Mouse (Mus musculus): ENCODE results near the gene Tor2a. TPM values are rescaled to one million over a fixed set of nuclear protein-coding genes. Genes with fewer than 3 reads are reported as not detected.

The Tor2a gene
- polyA plus RNA-seq, 1 experiment from 2014 or later = 73.1 TPM

DNA sequence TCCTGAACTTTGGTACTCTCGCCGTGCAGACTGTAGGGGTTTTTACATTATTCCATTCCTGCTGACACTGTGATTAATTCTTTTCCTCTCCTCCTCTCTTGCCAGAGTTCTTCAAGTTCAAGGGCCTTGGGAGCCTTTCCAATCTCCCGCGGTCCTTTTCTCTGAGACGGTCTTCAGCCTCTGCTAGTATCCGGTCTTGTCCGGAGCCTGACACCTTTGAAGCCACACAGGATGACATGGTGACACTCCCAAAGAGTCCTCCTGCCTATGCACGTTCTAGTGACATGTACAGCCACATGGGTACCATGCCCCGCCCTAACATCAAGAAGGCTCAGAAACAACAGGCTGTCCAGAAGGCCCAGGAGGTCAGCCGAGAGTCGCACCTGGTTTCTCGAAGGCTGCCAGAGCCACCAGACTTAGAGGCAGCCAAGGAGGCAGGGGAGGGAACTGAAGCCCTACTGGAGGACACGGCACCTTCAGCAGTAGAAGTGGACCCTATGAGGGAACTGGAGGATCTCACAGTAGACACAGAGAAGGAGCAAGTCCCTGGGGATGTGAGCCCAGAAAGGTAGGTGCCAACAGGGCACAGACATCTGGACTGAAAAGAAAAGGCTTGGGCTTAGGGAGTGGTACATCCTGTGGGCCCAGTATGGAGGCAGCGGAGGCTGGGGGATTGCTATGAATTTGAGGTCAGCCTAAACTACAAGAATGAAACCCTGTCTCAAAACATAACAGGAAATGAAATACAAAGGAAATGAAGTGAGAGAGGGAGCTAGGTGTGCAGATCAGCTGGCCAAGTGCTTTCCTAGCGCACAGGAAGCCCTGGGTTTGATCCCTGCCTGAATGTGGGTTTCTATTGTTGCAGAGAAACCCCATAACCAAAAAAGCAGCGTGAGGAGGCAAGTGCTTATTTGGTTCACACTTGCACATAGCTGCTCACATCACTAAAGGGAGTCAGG is 31.9 kb upstream of the Tor2a start:
- Histone ChIP-seq H3K4me2 (ENCODE audit: low read depth, low read length) (no peak overlapping the region), H3K4me3 (ENCODE audit: low read length) (no peak overlapping the region), H3K27me3 (replicated peaks; ENCODE audit: control insufficient read depth, insufficient read depth, low read length) (no peaks in the 10 kb centered on the region), H3K9ac (ENCODE audit: low read depth, low read length) (peak overlapping the region; percentile 8; the same call in 1 of the 2 replicates), H3K36me3 (ENCODE audit: control insufficient read depth, insufficient read depth, low read length) (no peaks in the 10 kb centered on the region), H3K9me3 (ENCODE audit: control insufficient read depth, low read length) (no peaks in the 10 kb centered on the region), H3K4me1 (ENCODE audit: control insufficient read depth, insufficient read depth, low read length) (peaks cover 30% of the 10 kb centered on the region), H3K27ac (ENCODE audit: low read length) (no peak overlapping the region; the same call in 1 of the 2 replicates)
- WGBS = 69% methylated on average over 16 of the region's 16 CpGs
- ATAC-seq = no peak

DNA sequence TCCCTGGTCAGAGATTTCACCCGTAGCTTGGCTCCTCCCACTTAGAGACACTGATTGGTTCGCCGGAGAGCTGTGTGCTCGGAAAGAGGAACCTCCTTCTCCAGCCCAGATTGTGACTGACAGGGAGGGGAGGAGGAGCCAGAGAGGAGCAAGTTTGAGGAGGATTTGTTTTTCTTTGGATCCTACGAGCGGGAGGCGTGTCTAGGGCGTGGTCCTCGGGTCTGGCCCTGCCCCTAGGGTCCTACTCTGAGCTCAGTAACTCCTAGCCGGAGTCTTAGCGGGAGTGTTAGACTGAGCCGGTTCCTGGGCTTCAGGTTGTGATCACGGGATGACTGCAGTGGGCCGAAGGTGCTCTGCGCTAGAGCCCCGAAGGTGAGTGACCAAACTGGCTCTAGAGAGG is 29.6 kb upstream of the Tor2a start:
- H3K9ac ChIP-seq (ENCODE audit: low read depth, low read length) = peak overlapping the region; percentile 62
- ATAC-seq = peak; percentile 97
- H3K4me1 ChIP-seq (ENCODE audit: control insufficient read depth, insufficient read depth, low read length) = peaks cover 27% of the 10 kb centered on the region
- no peak overlapping the region; the same call in 1 of the 2 replicates for H3K27ac ChIP-seq (ENCODE audit: low read length)
- WGBS = 0% methylated on average over 16 of the region's 16 CpGs
- H3K4me3 ChIP-seq (ENCODE audit: low read length) = peak overlapping the region; percentile 44
- no peaks in the 10 kb centered on the region for H3K27me3 ChIP-seq (replicated peaks; ENCODE audit: control insufficient read depth, insufficient read depth, low read length)
- peak overlapping the region; percentile 52 for H3K4me2 ChIP-seq (ENCODE audit: low read depth, low read length)
- H3K9me3 ChIP-seq (ENCODE audit: control insufficient read depth, low read length) = no peaks in the 10 kb centered on the region
- no peaks in the 10 kb centered on the region for H3K36me3 ChIP-seq (ENCODE audit: control insufficient read depth, insufficient read depth, low read length)

- Histone ChIP-seq H3K4me2 (ENCODE audit: low read depth, low read length) (peak overlapping the region; percentile 52), H3K27ac (ENCODE audit: low read length) (peak overlapping the region; percentile 45; the same call in 1 of the 2 replicates), H3K4me3 (ENCODE audit: low read length) (peak overlapping the region; percentile 44), H3K9me3 (ENCODE audit: control insufficient read depth, low read length) (no peaks in the 10 kb centered on the region), H3K4me1 (ENCODE audit: control insufficient read depth, insufficient read depth, low read length) (peaks cover 27% of the 10 kb centered on the region), H3K36me3 (ENCODE audit: control insufficient read depth, insufficient read depth, low read length) (no peaks in the 10 kb centered on the region), H3K27me3 (replicated peaks; ENCODE audit: control insufficient read depth, insufficient read depth, low read length) (no peaks in the 10 kb centered on the region), H3K9ac (ENCODE audit: low read depth, low read length) (peak overlapping the region; percentile 62)
- 35% methylated on average over 7 of the region's 7 CpGs for WGBS
- ATAC-seq = peak; percentile 14
Measured at GRCm38 (mm10) chr2:32728463-32728862, 28.6 kb upstream of the Tor2a start.

GRCm38 (mm10) chr2:32729547-32729946 is 27.5 kb upstream of the Tor2a start:
- Histone ChIP-seq H3K27me3 (replicated peaks; ENCODE audit: control insufficient read depth, insufficient read depth, low read length) (no peaks in the 10 kb centered on the region), H3K36me3 (ENCODE audit: control insufficient read depth, insufficient read depth, low read length) (no peaks in the 10 kb centered on the region), H3K4me2 (ENCODE audit: low read depth, low read length) (peak overlapping the region; percentile 52; the same call in 1 of the 2 replicates), H3K9ac (ENCODE audit: low read depth, low read length) (0 out of 2 replicates have a peak overlapping the region, but pooled peaks have one; percentile 16), H3K4me1 (ENCODE audit: control insufficient read depth, insufficient read depth, low read length) (peaks cover 31% of the 10 kb centered on the region), H3K4me3 (ENCODE audit: low read length) (peak overlapping the region; percentile 6), H3K27ac (ENCODE audit: low read length) (peak overlapping the region; percentile 76), H3K9me3 (ENCODE audit: control insufficient read depth, low read length) (no peaks in the 10 kb centered on the region)
- no peak for ATAC-seq
- 66% methylated on average over 4 of the region's 4 CpGs for WGBS

- peaks cover 33% of the 10 kb centered on the region for H3K4me1 ChIP-seq (ENCODE audit: control insufficient read depth, insufficient read depth, low read length)
- H3K4me3 ChIP-seq (ENCODE audit: low read length) = peak overlapping the region; percentile 8; the same call in 1 of the 2 replicates
- no peaks in the 10 kb centered on the region for H3K36me3 ChIP-seq (ENCODE audit: control insufficient read depth, insufficient read depth, low read length)
- no peak for ATAC-seq
- H3K27me3 ChIP-seq (replicated peaks; ENCODE audit: control insufficient read depth, insufficient read depth, low read length) = no peaks in the 10 kb centered on the region
- WGBS = 32% methylated on average over 11 of the region's 11 CpGs
- H3K9ac ChIP-seq (ENCODE audit: low read depth, low read length) = peak overlapping the region; percentile 45
- peak overlapping the region; percentile 76 for H3K27ac ChIP-seq (ENCODE audit: low read length)
- no peaks in the 10 kb centered on the region for H3K9me3 ChIP-seq (ENCODE audit: control insufficient read depth, low read length)
- peak overlapping the region; percentile 40 for H3K4me2 ChIP-seq (ENCODE audit: low read depth, low read length)
Measured at GRCm38 (mm10) chr2:32730854-32731253, 26.2 kb upstream of the Tor2a start.

DNA sequence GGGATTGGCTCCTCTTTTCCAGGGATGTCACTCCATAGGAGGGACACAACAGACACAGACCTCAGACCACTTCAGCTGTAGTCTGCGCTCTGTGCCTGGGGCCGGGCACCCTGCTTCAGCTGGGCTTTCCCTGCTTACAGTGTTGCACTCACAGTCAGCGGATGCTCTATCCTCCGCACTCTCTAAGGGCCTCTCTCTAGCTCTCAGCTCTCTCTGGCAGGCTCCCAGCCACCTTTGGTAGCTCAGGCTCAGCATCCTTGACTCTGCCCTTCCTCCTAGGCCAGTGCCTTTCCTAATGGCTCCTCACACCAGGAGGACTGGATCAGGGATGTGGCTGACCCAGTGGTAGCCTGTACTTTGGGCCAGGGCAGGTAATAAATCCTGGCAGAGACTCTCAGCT is 25.1 kb upstream of the Tor2a start:
- H3K9me3 ChIP-seq (ENCODE audit: control insufficient read depth, low read length) = no peaks in the 10 kb centered on the region
- WGBS = 47% methylated on average over 4 of the region's 4 CpGs
- no peaks in the 10 kb centered on the region for H3K36me3 ChIP-seq (ENCODE audit: control insufficient read depth, insufficient read depth, low read length)
- H3K27ac ChIP-seq (ENCODE audit: low read length) = peak overlapping the region; percentile 76
- H3K4me1 ChIP-seq (ENCODE audit: control insufficient read depth, insufficient read depth, low read length) = peaks cover 41% of the 10 kb centered on the region
- no peaks in the 10 kb centered on the region for H3K27me3 ChIP-seq (replicated peaks; ENCODE audit: control insufficient read depth, insufficient read depth, low read length)
- H3K9ac ChIP-seq (ENCODE audit: low read depth, low read length) = no peak overlapping the region
- no peak overlapping the region for H3K4me3 ChIP-seq (ENCODE audit: low read length)
- no peak for ATAC-seq
- no peak overlapping the region for H3K4me2 ChIP-seq (ENCODE audit: low read depth, low read length)

- Histone ChIP-seq H3K27me3 (replicated peaks; ENCODE audit: control insufficient read depth, insufficient read depth, low read length) (no peaks in the 10 kb centered on the region), H3K9me3 (ENCODE audit: control insufficient read depth, low read length) (no peaks in the 10 kb centered on the region), H3K4me3 (ENCODE audit: low read length) (no peak overlapping the region), H3K4me2 (ENCODE audit: low read depth, low read length) (no peak overlapping the region), H3K9ac (ENCODE audit: low read depth, low read length) (no peak overlapping the region), H3K27ac (ENCODE audit: low read length) (no peak overlapping the region), H3K4me1 (ENCODE audit: control insufficient read depth, insufficient read depth, low read length) (peaks cover 45% of the 10 kb centered on the region), H3K36me3 (ENCODE audit: control insufficient read depth, insufficient read depth, low read length) (0 out of 2 replicates have a peak, but pooled peaks cover under 1% of the 10 kb centered on the region)
- ATAC-seq = no peak
- 78% methylated on average over 6 of the region's 6 CpGs for WGBS
Measured at GRCm38 (mm10) chr2:32732695-32733094, 24.3 kb upstream of the Tor2a start.

GRCm38 (mm10) chr2:32734480-32734879 is 22.6 kb upstream of the Tor2a start:
- WGBS = 30% methylated on average over 4 of the region's 4 CpGs

DNA sequence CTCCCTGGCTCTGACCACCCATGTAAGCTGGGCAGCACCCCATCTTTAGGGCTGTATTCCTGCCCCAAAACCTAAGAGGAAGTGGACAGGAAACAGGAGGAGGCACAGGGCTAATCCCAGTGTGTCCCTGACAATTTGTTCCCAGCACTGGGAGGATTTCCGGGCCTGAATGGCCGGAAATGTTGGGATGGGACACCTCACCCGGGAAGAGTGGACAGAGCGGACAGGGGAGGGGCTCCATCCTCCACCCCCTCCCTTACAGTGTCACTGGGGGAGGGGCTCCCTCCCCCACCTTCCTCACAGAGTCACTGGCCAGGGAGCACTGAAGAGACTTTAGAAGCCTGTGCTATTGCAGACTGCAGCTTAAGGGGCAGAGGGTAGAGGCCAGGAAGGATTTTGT is 22.1 kb upstream of the Tor2a start:
- ATAC-seq = 0 out of 2 replicates have a peak, but pooled peaks have one; percentile 12
- Histone ChIP-seq H3K9ac (ENCODE audit: low read depth, low read length) (no peak overlapping the region), H3K4me3 (ENCODE audit: low read length) (no peak overlapping the region), H3K27me3 (replicated peaks; ENCODE audit: control insufficient read depth, insufficient read depth, low read length) (no peaks in the 10 kb centered on the region), H3K4me2 (ENCODE audit: low read depth, low read length) (no peak overlapping the region), H3K9me3 (ENCODE audit: control insufficient read depth, low read length) (no peaks in the 10 kb centered on the region), H3K36me3 (ENCODE audit: control insufficient read depth, insufficient read depth, low read length) (0 out of 2 replicates have a peak, but pooled peaks cover 2% of the 10 kb centered on the region), H3K27ac (ENCODE audit: low read length) (peak overlapping the region; percentile 29; the same call in 1 of the 2 replicates), H3K4me1 (ENCODE audit: control insufficient read depth, insufficient read depth, low read length) (peaks cover 34% of the 10 kb centered on the region)
- WGBS = 49% methylated on average over 4 of the region's 4 CpGs

More at GRCm38 (mm10) chr2:32734480-32734879, 22.6 kb upstream of the Tor2a start:
- Histone ChIP-seq H3K27me3 (replicated peaks; ENCODE audit: control insufficient read depth, insufficient read depth, low read length) (no peaks in the 10 kb centered on the region), H3K9ac (ENCODE audit: low read depth, low read length) (no peak overlapping the region), H3K4me3 (ENCODE audit: low read length) (no peak overlapping the region), H3K36me3 (ENCODE audit: control insufficient read depth, insufficient read depth, low read length) (0 out of 2 replicates have a peak, but pooled peaks cover 2% of the 10 kb centered on the region), H3K27ac (ENCODE audit: low read length) (peak overlapping the region; percentile 29; the same call in 1 of the 2 replicates), H3K4me1 (ENCODE audit: control insufficient read depth, insufficient read depth, low read length) (peaks cover 37% of the 10 kb centered on the region), H3K4me2 (ENCODE audit: low read depth, low read length) (no peak overlapping the region), H3K9me3 (ENCODE audit: control insufficient read depth, low read length) (no peaks in the 10 kb centered on the region)
- 0 out of 2 replicates have a peak, but pooled peaks have one; percentile 24 for ATAC-seq

All from intestine, embryonic 16.5 days (tissue).